Mouse (Mus musculus): ENCODE results near the gene Cdc42se1.

The Cdc42se1 gene

DNA sequence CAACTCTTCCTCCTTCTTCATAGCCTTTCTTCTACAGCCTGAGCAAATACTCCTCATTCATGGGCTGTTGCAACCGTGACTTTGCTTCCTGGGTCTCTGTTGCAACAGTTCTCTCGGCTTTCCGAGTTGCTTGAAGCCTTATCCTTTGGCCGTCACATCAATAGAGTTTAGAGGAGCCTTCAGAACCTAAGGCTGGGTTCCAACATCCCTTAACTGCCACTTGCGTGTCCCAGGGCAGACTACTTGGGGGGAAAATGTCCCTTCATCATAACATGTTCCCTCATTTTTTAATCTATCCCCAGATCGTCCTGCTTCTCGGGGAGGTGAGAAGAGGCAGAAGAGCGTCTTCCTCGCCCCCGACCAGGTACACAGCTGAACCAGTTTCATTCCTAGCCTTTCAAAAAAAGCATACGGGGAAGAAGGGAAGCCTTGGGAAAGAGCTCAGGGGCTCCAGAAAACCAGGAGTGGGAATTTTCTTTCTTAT is 53.9 kb downstream of the Cdc42se1 start:
- intact Hi-C loops (cut with DNase I): no loop called here

DNA sequence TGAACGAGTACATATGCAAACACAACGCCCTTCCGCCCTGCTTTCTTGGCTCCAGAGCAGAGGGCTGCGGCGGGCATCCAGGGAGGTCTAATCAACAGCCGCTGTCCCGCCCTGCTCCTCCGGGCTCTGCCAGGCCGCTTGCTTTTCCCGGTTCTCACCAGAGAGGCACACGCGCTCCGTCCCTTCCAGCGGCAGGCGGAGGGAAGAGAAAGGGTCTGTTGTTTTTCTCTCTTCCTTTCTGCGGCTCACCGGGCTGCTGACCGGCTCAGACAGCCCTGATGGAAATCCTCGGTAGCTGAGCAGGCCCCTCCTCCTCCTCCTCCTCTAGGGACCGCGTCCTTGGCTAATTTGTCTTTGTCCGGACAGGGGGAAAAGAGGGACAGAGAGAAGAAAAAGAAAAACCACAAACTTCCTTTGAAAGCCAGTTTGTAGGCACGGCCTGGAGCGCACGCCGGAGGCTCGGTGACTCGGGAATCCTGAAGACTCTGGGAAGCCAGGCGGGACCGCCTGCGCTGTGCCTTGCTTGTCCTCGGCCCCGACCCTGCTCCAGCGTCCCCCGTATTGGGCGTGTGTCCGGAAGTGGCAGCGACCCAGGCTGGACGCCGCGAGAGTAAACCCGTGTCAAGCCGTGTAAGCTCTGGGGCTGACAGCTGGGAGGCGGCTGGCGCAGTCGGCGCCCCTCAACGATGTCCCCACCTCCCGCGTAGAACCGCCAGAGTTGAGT is 54.5 kb downstream of the Cdc42se1 start:
- intact Hi-C loops (cut with DNase I): no loop called here

DNA sequence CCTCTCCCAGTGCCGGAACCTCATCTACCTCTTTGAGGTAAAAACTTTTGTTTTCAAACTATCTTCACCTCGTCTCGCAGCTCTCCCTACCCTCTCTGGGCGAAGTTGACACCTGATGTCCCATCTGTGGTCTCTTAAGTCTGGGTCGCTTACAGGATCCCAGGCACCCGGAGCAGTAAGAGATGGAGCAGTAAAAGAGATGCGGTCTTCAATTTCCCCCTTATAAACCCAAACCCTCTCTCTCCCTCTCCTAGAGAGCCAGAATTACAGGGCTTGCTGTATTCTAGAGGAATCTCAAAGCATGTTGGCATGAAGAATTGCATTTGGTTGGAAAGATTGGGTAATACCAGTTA is 55.0 kb downstream of the Cdc42se1 start:
- intact Hi-C loops (cut with DNase I): no loop called here

DNA sequence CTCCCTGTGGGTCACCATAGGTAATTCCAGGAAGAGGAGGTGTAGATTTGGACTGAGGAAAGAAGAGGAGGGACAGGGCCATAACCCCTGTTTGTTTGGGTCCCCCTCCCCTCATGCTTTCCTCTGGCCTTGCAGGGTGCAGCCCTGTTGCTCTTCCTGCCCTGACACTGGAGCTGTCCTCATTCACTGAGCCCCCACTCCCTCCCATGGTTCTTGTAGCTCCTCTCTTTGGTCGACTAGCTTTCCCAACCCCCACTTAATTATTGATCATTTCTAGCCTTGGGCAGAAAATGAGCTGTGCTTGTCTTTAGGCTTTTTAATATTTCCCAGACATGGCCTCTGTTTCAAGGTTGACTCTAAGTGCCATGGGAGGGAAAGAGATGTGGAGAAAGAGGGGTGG is 55.5 kb downstream of the Cdc42se1 start:
- intact Hi-C loops (cut with DNase I): no loop called here

DNA sequence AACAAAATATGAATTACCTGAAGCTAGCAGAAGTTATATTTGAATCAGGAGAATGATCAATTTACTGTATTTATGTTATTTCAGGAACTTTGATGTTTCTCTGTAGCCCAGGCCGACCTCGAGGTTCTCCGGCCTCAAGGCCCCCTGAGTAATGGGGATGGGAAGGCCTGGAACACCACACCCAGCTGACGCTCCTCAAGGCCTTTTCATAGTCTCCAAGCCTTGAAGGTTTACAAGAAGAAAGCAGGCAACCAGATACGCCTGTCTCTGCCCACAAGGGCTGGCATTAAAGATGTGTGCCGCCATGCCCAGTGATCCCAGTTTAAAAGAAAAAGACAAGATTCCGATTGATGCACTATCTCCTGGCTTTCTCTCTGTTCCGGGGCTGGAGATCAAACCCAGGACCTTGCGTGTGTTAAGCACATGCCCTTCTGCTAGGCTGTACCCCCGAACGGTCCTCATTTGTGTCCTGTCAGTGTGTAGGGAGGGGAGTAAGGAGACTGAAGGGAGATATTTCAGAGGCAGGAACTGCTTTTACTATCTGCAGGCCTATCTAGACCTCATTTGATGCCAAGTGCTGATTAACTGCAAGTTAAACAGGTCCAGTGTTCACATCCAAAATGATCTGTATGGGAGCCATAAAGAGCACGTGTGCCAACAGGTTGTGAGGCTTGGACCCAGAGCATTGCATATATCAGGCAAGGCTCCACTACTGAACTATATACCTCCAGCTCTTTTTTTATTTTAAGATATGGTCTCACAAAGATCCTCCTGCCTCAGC is 56.2 kb downstream of the Cdc42se1 start:
- intact Hi-C loops (cut with DNase I): no loop called here

DNA sequence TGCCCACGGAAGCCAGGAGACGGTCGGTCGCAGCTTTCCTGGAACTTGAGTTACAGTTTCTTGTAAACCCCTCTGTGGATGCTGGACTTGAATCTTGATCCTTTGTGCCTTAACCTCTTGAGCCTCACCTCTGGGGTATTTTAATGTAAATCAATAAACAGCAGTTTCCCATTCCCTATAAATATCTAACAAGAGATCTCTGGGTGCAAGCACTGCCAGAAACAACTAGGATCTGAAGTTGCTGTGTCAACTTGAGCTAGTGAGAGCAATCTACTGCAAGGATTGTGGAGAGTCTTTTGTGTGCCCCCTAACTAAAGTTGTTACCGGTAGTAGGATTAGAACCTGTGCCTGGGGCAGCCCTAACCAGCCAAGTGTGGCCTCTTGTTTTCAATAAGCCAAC is 56.9 kb downstream of the Cdc42se1 start:
- intact Hi-C loops (cut with DNase I): no loop called here
